Mouse (Mus musculus): ENCODE data around the gene Ccdc28b. TPM values are rescaled to one million over a fixed set of nuclear protein-coding genes. Genes with fewer than 3 reads are reported as not detected.

Gene Ccdc28b
- polyA plus RNA-seq, 1 experiment from 2014 or later, result 53.6 TPM

DNA sequence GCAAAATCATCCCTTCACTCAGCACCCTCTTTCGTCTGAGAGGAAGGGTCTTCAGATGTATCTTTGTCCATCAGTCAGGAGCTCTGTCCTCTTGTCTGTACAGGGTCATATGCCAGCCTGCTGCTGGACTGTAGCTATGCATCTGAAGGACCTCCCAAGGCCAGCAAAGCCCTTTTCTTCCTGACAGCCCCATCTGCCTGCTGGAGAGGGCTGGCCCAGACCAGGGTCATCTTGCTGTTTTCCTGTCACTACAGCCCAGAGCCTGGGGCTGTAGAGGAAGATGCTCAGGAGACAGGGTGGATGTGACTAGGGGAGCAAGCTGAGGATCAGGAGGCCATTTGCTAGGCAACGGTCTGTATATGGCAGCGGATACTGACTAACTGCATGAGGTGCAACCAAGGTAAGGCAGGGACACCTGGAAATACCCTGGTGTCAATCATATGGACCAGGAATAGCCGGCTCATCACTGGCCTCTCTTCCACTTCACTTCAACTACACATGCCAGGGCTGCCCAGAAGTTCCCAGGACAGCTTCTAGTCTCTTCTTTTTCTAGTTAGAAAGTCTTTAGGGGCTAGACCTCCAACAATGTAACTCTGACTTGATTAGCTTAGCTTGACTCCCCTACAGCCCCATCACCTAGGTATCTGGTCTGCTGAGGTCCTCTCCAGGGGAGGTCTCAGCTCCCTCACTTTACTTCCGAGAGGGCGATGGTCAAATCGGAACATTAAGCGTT, 778 bp downstream of the Ccdc28b start:
- peak overlapping the region; percentile 63 for H3K4me3 ChIP-seq (replicated peaks)
- H3K9ac ChIP-seq (replicated peaks), result peak overlapping the region; percentile 73
- H3K4me1 ChIP-seq (replicated peaks), result peaks cover 38% of the 10 kb centered on the region
- no peaks in the 10 kb centered on the region for H3K9me3 ChIP-seq
- no peaks in the 10 kb centered on the region for H3K27me3 ChIP-seq
- H3K27ac ChIP-seq, result peak overlapping the region; percentile 91
- H3K4me2 ChIP-seq, result peak overlapping the region; percentile 70
- peaks cover 31% of the 10 kb centered on the region for H3K36me3 ChIP-seq
- 24% methylated on average over 8 of the region's 8 CpGs for WGBS
- no peak for ATAC-seq (ENCODE audit: insufficient number of reproducible peaks, insufficient read depth, low FRiP score, low TSS enrichment, low read depth)

DNA sequence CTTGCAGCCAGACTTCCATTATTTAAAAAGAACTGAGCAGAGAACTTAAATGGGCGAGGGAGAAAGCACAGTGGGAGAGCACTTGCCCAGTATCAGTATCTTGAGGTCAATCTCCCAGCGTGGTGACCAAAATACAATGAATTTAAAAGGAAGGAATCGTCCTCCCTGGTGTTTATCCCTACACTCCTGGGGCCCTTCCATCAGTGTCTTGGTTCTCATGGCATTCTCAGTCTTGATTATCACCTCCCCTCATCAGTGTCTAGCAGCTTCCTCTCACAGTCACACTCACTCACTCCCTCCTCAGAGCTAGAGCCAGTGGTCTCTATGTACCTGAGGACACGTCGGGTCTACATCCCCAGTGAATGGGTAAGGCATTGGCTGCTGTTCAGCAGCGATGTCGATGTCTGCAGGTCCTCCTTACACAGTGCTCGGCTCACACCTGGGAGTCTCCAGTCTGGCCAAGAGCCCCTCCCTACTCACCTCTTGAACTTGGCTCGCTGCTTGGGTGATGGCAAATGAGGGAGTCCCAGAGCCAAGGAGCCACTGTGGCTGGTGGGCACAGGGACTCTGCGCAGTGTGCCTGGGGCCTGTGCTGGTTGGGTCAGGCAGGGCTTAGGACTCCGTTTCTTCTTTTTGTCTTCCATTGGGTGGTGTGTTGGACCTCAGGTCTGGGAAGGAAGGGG, 1.5 kb downstream of the Ccdc28b start:
- WGBS, result 80% methylated on average over 11 of the region's 11 CpGs
- Histone ChIP-seq H3K9me3 (no peaks in the 10 kb centered on the region), H3K27ac (no peak overlapping the region), H3K4me1 (replicated peaks) (peaks cover 40% of the 10 kb centered on the region), H3K36me3 (peaks cover 26% of the 10 kb centered on the region), H3K4me2 (peak overlapping the region; percentile 70), H3K9ac (replicated peaks) (peak overlapping the region; percentile 73; the same call in 1 of the 2 replicates), H3K4me3 (replicated peaks) (peak overlapping the region; percentile 63), H3K27me3 (no peaks in the 10 kb centered on the region)
- no peak for ATAC-seq (ENCODE audit: insufficient number of reproducible peaks, insufficient read depth, low FRiP score, low TSS enrichment, low read depth)

DNA sequence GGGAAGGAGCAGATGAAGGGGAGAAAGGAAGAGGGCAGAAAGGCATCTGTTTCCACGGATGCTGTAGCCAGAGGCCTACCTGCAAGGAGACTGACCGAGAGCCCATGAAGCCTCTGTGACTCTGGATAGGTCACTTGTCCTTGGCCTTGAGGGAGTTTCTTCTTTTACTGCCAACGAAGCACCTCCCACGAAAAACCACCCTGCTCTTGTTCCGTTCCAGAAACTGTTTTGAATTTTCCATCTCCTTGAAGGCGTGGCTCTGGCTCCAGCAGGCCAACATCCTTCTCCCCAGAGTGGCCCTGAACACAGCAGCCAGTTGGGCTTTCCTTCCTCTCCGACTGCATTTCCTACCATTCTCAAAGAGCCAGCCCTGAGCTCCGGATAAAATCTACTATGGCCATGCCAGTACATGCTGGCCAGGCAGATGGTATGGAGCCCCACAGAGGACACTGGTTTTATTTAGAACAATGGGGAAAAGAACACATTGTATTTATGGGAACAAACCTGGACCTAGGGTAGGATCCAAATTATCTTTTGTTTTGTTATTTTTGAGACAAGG, 2.4 kb downstream of the Ccdc28b start:
- no peaks in the 10 kb centered on the region for H3K27me3 ChIP-seq
- H3K36me3 ChIP-seq, result peaks cover 26% of the 10 kb centered on the region
- no peak overlapping the region for H3K27ac ChIP-seq
- ATAC-seq (ENCODE audit: insufficient number of reproducible peaks, insufficient read depth, low FRiP score, low TSS enrichment, low read depth), result no peak
- H3K4me2 ChIP-seq, result no peak overlapping the region
- peaks cover 40% of the 10 kb centered on the region for H3K4me1 ChIP-seq (replicated peaks)
- WGBS, result 78% methylated on average over 8 of the region's 8 CpGs
- H3K4me3 ChIP-seq (replicated peaks), result no peak overlapping the region
- H3K9me3 ChIP-seq, result no peaks in the 10 kb centered on the region
- H3K9ac ChIP-seq (replicated peaks), result no peak overlapping the region

DNA sequence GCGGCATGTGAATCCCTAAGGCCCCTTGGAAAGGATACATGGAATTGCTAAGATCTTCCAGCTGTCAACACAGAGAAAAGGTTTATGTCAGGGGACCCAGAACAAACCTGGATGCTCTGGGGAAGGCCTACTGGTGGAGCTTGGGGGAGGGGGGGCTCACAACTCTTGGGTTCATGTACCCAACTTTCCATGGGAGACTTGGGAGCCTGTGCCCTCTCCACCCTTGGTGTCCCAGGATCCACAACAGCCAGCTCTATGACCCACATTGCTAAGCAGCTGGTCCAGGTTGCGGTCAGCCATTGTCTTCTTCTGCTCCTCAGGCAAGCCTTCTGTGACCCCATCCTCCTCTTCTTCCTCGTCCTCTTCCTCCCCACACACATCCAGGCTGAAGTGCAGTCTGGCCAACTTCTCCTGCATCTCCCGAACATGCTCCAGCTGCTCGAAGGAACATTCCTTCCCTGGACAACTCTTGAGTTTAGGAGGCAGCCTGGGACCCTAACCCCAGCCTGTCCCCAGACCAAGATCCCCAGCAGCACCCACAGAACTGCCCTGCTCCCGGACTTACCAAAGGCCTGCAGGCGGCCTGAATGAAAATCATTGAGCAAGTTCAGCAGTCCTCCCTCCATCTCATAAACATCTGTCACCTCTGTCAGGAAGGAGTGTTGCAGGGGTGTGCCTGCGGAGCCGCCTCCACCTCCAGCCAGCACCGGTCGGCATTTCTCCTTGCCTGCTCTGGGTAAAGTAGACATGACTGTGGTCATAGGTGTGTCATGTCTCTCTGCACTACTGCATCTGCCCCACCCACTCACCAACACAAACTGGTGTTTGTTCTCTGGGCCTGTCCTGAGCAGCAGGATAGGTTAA, 3.1 kb downstream of the Ccdc28b start:
- Histone ChIP-seq H3K36me3 (peaks cover 26% of the 10 kb centered on the region), H3K9ac (replicated peaks) (no peak overlapping the region), H3K4me3 (replicated peaks) (no peak overlapping the region), H3K27ac (no peak overlapping the region), H3K4me1 (replicated peaks) (peaks cover 38% of the 10 kb centered on the region), H3K9me3 (no peaks in the 10 kb centered on the region), H3K27me3 (no peaks in the 10 kb centered on the region), H3K4me2 (no peak overlapping the region)
- 88% methylated on average over 11 of the region's 11 CpGs for WGBS
- ATAC-seq (ENCODE audit: insufficient number of reproducible peaks, insufficient read depth, low FRiP score, low TSS enrichment, low read depth), result no peak

DNA sequence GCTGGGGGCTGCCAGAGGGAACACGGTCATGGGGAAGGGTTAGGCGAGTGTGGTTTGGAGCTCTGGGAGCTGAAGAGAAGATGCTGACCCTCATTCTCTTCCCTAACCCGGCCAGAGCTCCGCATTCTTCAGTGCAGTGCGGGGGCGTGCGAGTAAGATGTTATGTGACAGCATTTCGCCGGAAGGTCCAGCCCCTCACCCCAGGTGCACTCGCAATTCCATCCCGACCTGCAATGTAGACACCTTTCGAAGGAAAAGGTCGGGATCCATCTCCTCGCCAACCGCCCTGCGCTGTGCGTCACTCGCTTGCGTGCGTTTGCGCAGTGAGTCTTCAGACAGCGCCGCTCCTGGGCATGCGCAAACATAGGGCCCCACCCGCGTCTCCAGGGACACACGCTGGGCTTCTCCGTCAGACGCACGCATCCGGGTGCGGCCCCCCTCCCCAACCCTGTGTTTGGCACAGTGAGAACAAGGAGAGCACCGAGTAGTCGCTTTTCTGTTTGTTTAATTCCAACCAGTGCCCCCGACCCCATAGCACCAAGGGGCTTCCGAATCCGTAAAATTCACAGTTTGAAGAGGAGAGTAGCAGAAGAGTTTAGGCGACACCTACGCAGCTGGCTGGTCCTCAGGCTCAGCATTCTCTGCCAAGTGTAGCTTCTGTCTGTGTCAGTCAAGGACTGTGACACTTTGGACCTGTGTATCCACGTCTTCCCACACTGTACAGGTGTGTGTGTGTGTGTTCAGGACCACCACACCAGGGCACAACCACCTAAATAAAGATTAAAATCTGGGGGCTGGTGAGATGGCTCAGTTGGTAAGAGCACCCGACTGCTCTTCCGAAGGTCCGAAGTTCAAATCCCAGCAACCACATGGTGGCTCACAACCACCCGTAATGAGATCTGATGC, 4.7 kb downstream of the Ccdc28b start, which contains the start of gene Iqcc:
TSS of gene Iqcc (minus strand) at position 314 of the 906 bp plus-strand sequence.
- peak within 1 kb of the TSS; percentile 68 for H3K4me2 ChIP-seq
- peaks cover 23% of the 10 kb centered on the region for H3K4me1 ChIP-seq (replicated peaks)
- peak within 1 kb of the TSS; percentile 56 for H3K4me3 ChIP-seq (replicated peaks)
- H3K9ac ChIP-seq (replicated peaks), result peak within 1 kb of the TSS; percentile 73
- ATAC-seq (ENCODE audit: insufficient number of reproducible peaks, insufficient read depth, low FRiP score, low TSS enrichment, low read depth), result peak; percentile 67
- no peaks in the 10 kb centered on the region for H3K9me3 ChIP-seq
- WGBS, result 5% methylated on average over 44 of the region's 44 CpGs
- no peaks in the 10 kb centered on the region for H3K27me3 ChIP-seq
- H3K36me3 ChIP-seq, result peaks cover 26% of the 10 kb centered on the region
- H3K27ac ChIP-seq, result peak within 1 kb of the TSS; percentile 81

DNA sequence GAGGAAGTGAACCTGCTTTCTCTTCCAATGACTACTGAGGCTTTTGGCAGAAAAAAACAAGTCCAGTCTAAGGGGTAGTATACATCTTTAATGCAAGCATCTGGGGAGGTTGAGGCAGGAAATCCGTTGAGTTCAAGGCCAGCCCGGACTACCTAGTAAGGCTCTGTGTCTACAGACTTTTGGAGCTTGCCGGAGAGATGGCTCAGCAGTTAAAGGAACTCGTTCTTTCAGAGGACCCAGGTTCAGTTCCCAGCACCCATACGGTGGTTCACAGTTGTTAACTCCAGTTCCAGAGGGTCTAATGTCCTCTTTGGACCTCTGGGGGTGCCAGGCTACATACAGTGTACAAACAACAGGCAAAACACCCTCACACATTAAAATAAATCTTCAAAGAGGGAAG, 5.7 kb downstream of the Ccdc28b start:
- Histone ChIP-seq H3K27ac (no peak overlapping the region), H3K4me3 (replicated peaks) (peak overlapping the region; percentile 56)

DNA sequence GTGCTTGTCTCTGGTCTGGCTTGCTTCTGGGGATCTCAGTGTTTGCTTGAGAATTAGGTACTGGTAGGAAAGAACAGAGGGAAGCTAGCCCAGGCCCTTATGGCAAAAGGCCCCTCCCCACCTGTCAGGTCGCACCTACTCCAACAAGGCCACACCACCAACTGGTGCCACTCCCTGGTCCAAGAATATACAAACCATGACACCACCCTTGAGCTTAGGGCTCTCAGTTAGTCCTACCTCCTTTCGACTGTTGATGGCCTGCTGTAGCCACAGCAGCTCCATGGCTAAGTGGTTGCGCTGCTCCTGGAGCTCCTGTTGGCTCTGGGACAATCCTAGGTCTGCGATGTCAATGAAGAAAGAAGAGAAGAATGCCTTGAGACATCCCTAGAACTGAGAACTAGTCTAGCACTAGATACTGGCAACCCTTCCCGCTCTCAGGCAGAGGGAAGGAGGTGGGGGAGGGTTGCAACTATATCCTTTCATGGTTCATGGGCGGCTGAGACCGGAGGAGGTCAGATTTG, 6.6 kb downstream of the Ccdc28b start:
- Histone ChIP-seq H3K9ac (replicated peaks) (no peak overlapping the region), H3K4me1 (replicated peaks) (peaks cover 11% of the 10 kb centered on the region), H3K27me3 (no peaks in the 10 kb centered on the region), H3K27ac (no peak overlapping the region), H3K9me3 (no peaks in the 10 kb centered on the region), H3K4me3 (replicated peaks) (no peak overlapping the region), H3K4me2 (no peak overlapping the region), H3K36me3 (peaks cover 26% of the 10 kb centered on the region)
- no peak for ATAC-seq (ENCODE audit: insufficient number of reproducible peaks, insufficient read depth, low FRiP score, low TSS enrichment, low read depth)
- 92% methylated on average over 7 of the region's 7 CpGs for WGBS

More for the DNA sequence above, 5.7 kb downstream of the Ccdc28b start:
- WGBS, result 94% methylated on average over 5 of the region's 5 CpGs
- no peaks in the 10 kb centered on the region for H3K27me3 ChIP-seq
- H3K4me1 ChIP-seq (replicated peaks), result peaks cover 20% of the 10 kb centered on the region
- peak overlapping the region; percentile 73 for H3K9ac ChIP-seq (replicated peaks)
- ATAC-seq (ENCODE audit: insufficient number of reproducible peaks, insufficient read depth, low FRiP score, low TSS enrichment, low read depth), result no peak
- H3K9me3 ChIP-seq, result no peaks in the 10 kb centered on the region
- H3K36me3 ChIP-seq, result peaks cover 26% of the 10 kb centered on the region
- peak overlapping the region; percentile 68 for H3K4me2 ChIP-seq

DNA sequence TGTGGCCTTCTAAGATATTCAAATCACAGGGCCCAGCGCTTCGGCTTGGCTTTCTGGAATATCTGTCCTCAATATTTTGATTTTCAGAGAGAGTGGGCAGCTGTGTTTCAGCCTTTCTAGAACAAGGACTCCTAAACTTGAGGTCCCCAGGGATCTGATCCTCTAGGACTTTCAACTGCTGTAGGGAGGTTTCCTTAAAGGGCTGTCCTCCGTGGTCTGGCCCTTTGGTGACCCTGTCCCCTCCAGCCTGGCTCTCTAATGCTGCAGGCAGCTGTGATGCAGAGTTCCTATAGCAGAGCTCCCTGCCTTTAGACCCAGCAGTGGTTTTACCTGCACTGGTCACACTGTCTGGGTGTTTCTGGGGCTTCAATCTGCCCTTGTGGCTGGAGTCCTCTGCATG, 7.1 kb downstream of the Ccdc28b start:
- Histone ChIP-seq H3K36me3 (peaks cover 26% of the 10 kb centered on the region), H3K9me3 (no peaks in the 10 kb centered on the region), H3K27ac (no peak overlapping the region), H3K27me3 (no peaks in the 10 kb centered on the region), H3K4me2 (no peak overlapping the region), H3K4me3 (replicated peaks) (no peak overlapping the region), H3K9ac (replicated peaks) (no peak overlapping the region), H3K4me1 (replicated peaks) (peaks cover 8% of the 10 kb centered on the region)
- 92% methylated on average over 3 of the region's 3 CpGs for WGBS
- ATAC-seq (ENCODE audit: insufficient number of reproducible peaks, insufficient read depth, low FRiP score, low TSS enrichment, low read depth), result no peak

DNA sequence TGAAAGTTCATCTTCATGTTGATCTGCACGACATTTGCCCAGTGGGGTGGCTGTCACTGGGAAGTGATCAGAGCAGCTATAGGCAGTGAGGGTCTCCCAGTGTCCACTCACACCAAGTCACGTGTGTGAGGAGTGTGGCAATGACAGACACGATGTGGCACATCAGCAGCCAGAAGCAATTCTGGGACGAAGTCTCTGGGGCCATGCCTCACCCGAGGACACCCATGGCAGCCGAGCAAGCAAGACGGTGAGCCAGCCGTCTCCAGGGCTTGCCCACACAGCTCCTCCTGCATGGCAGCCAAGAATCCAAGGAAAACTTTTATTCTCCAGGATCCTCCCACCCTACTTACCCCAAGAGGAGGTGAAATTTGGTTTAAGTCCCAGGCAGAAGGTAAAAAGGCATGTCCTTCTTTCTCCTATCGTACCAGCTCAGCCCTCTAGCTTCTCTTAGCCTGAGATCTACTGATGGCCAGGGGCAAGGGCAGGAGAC, 7.9 kb downstream of the Ccdc28b start:
- H3K27me3 ChIP-seq, result no peaks in the 10 kb centered on the region
- no peak overlapping the region for H3K4me3 ChIP-seq (replicated peaks)
- no peaks in the 10 kb centered on the region for H3K9me3 ChIP-seq
- no peak overlapping the region for H3K4me2 ChIP-seq
- 91% methylated on average over 9 of the region's 9 CpGs for WGBS
- 0 out of 2 replicates have a peak overlapping the region, but pooled peaks have one; percentile 23 for H3K9ac ChIP-seq (replicated peaks)
- H3K36me3 ChIP-seq, result peaks cover 23% of the 10 kb centered on the region
- peaks cover 8% of the 10 kb centered on the region for H3K4me1 ChIP-seq (replicated peaks)
- ATAC-seq (ENCODE audit: insufficient number of reproducible peaks, insufficient read depth, low FRiP score, low TSS enrichment, low read depth), result no peak
- H3K27ac ChIP-seq, result no peak overlapping the region

DNA sequence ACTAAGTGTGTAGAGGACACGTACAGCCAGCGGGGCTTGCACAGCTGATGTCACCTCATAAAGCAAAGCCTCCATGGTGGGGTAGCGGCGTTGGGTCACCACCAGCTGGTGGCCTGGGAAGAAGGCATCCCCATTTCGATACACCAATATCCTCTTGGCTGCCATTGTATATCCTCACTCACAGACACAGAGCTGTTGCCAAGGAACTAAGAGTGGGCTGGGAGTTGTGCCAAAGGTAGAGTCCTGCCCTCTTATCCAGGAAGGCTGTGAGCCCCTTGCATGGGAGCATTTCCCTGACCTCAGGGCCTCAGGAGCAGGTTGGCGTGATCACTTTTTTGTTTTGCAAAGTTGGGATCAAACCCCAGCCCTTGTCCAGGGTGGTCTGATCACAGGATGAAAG, 9.7 kb downstream of the Ccdc28b start, which contains the start of gene Dcdc2b:
TSS of gene Dcdc2b (minus strand) at position 165 of the 400 bp plus-strand sequence.
- no peak within 1 kb of the TSS for H3K4me2 ChIP-seq
- peaks cover 8% of the 10 kb centered on the region for H3K4me1 ChIP-seq (replicated peaks)
- H3K9ac ChIP-seq (replicated peaks), result no peak within 1 kb of the TSS
- no peak within 1 kb of the TSS for H3K27ac ChIP-seq
- ATAC-seq (ENCODE audit: insufficient number of reproducible peaks, insufficient read depth, low FRiP score, low TSS enrichment, low read depth), result no peak
- H3K36me3 ChIP-seq, result peaks cover 30% of the 10 kb centered on the region
- no peaks in the 10 kb centered on the region for H3K27me3 ChIP-seq
- WGBS, result 86% methylated on average over 6 of the region's 6 CpGs
- no peak within 1 kb of the TSS for H3K4me3 ChIP-seq (replicated peaks)
- H3K9me3 ChIP-seq, result no peaks in the 10 kb centered on the region
